Mouse (Mus musculus) neural tube, embryonic 14.5 days (tissue): Measurements from ENCODE around the gene Imp4. TPM values are rescaled to one million over a fixed set of nuclear protein-coding genes. Genes with fewer than 3 reads are reported as not detected.

Experiments used
- ATAC-seq: fragments of 200-750 bp; cut with Nextera tagmentation; 2 replicates; pipeline ENCODE4 v1.8.0; 2017; ENCODE audit warnings: low read depth, mild to moderate bottlenecking, moderate TSS enrichment, moderate library complexity
- H3K27ac ChIP-seq: fragments of 300-500 bp; sonication (generic); 2 replicates; pipeline ENCODE4 v1.5.1; 2014; ENCODE audit warnings: low read depth, mild to moderate bottlenecking, control low read depth, low read length, moderate library complexity, mixed read lengths
- H3K27me3 ChIP-seq: fragments of 300-500 bp; sonication (generic); 2 replicates; pipeline ENCODE4 v1.6.1; 2014; ENCODE audit warnings: low read length; ENCODE audit not compliant: control insufficient read depth, insufficient read depth
- H3K36me3 ChIP-seq: fragments of 300-500 bp; sonication (generic); 2 replicates; pipeline ENCODE4 v1.6.1; 2014; ENCODE audit warnings: low read length, mixed read lengths; ENCODE audit not compliant: control insufficient read depth, insufficient read depth
- H3K4me1 ChIP-seq: fragments of 300-500 bp; sonication (generic); 2 replicates; pipeline ENCODE4 v1.6.1; 2014; ENCODE audit warnings: low read length; ENCODE audit not compliant: control insufficient read depth, insufficient read depth
- H3K4me2 ChIP-seq: fragments of 300-500 bp; sonication (generic); 2 replicates; pipeline ENCODE4 v1.6.1; 2014; ENCODE audit warnings: mild to moderate bottlenecking, low read depth, low read length, control low read depth
- H3K4me3 ChIP-seq: fragments of 300-500 bp; sonication (generic); 2 replicates; pipeline ENCODE4 v1.5.1; 2014; ENCODE audit warnings: low read depth, low read length, control low read depth, mixed read lengths
- H3K9ac ChIP-seq: fragments of 300-500 bp; sonication (generic); replicated peaks from 2 replicates; pipeline ENCODE4 v1.6.1; 2014; ENCODE audit warnings: low read depth, mild to moderate bottlenecking, control low read depth, low read length, mixed read lengths
- H3K9me3 ChIP-seq: fragments of 300-500 bp; sonication (generic); 2 replicates; pipeline ENCODE4 v1.6.1; 2016; ENCODE audit warnings: low read length; ENCODE audit not compliant: control insufficient read depth
- whole genome bisulfite sequencing: fragments of 180-500 bp; shearing (Covaris S2); extraction: QIAGEN DNeasy Blood & Tissue Kit; methylation state at CpG from one replicate; pipeline ENCODE4 v1.1.7; 2014; 5-methylcytosine and 5-hydroxymethylcytosine counted together
- polyA plus RNA-seq: library from polyadenylated mRNA; unstranded; fragments of >200 nt; fragmentation: Nextera tagmentation; extraction: Ambion mirVana; gene quantifications from 2 replicates; pipeline ENCODE4 v1.2.1, GENCODE M21; 2014

The Imp4 gene
- polyA plus RNA-seq, 1 experiment from 2014 or later: 50.9 TPM

GRCm38 (mm10) chr1:34443124-34443523 is 3.5 kb downstream of the Imp4 start:
- Histone ChIP-seq H3K27ac (no peak overlapping the region), H3K36me3 (peaks cover 36% of the 10 kb centered on the region), H3K4me2 (no peak overlapping the region), H3K27me3 (no peaks in the 10 kb centered on the region), H3K9ac (no peak overlapping the region), H3K4me1 (peaks cover 11% of the 10 kb centered on the region), H3K9me3 (no peaks in the 10 kb centered on the region), H3K4me3 (no peak overlapping the region)
- ATAC-seq: no peak
- WGBS: 92% methylated on average over 6 of the region's 6 CpGs

GRCm38 (mm10) chr1:34458431-34458830 is 18.8 kb downstream of the Imp4 start:
- H3K4me1 ChIP-seq: no peaks in the 10 kb centered on the region
- no peaks in the 10 kb centered on the region for H3K36me3 ChIP-seq
- H3K4me2 ChIP-seq: no peak overlapping the region
- H3K9ac ChIP-seq: no peak overlapping the region
- no peak overlapping the region for H3K4me3 ChIP-seq
- no peak for ATAC-seq
- no peak overlapping the region for H3K27ac ChIP-seq
- WGBS: 35% methylated on average over 8 of the region's 8 CpGs
- H3K27me3 ChIP-seq: peaks cover 12% of the 10 kb centered on the region; the same call in 1 of the 2 replicates
- H3K9me3 ChIP-seq: no peaks in the 10 kb centered on the region

DNA sequence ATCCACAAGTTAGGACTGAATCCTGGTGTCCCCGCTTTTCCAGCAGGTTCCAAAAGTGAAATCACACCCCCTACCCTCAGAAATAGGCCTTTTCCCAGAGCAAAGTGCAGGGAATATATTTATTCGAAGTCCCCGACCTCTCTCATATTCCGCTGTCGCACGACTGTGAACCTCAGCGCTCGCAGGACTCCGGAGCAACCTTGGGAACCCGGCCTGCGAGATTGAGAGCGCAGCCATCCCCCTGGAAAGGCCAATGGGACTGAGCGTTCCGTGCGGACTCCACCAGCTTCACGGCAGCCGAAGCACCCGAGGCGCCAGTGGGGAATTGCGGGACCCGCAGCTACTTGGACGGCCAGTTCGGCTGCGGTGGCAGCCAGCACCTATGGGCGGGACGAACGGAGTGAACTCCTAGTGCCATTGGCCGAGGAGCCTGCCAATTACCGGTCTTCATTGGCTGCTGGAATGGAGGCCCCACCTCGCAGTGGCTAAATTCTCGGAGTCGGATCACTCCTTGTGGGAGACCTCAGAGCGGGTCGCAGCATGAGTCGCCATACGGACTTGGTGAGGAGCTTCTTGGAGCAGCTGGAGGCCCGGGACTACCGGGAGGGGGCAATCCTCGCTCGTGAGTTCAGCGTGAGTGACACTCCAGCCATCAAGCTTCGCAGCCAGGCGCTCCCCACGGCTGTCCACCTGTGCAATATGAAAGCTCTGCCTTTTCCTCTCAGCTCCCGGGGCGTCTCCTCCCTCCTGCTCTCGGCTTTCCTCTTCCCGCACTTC is 19.8 kb downstream of the Imp4 start, which contains the start of gene Ptpn18:
Gene Ptpn18 (plus strand): TSS at position 479 of the 777 bp plus-strand sequence.
- H3K27ac ChIP-seq: no peak within 1 kb of the TSS
- peak within 1 kb of the TSS; percentile 36 for H3K4me3 ChIP-seq
- H3K4me2 ChIP-seq: peak within 1 kb of the TSS; percentile 86
- ATAC-seq: peak; percentile 94
- no peaks in the 10 kb centered on the region for H3K9me3 ChIP-seq
- H3K4me1 ChIP-seq: no peaks in the 10 kb centered on the region
- H3K36me3 ChIP-seq: no peaks in the 10 kb centered on the region
- peak within 1 kb of the TSS; percentile 17 for H3K9ac ChIP-seq
- H3K27me3 ChIP-seq: peaks cover 12% of the 10 kb centered on the region; the same call in 1 of the 2 replicates
- WGBS: under 1% methylated on average over 48 of the region's 48 CpGs

GRCm38 (mm10) chr1:34460061-34460441 is 20.4 kb downstream of the Imp4 start:
- Histone ChIP-seq H3K9me3 (no peaks in the 10 kb centered on the region), H3K9ac (peak overlapping the region; percentile 17; the same call in 1 of the 2 replicates), H3K27me3 (peaks cover 12% of the 10 kb centered on the region; the same call in 1 of the 2 replicates), H3K36me3 (no peaks in the 10 kb centered on the region), H3K4me3 (peak overlapping the region; percentile 36), H3K27ac (no peak overlapping the region), H3K4me1 (no peaks in the 10 kb centered on the region), H3K4me2 (peak overlapping the region; percentile 86)
- no peak; the same call in 1 of the 2 replicates for ATAC-seq
- 2% methylated on average over 15 of the region's 15 CpGs for WGBS

- Histone ChIP-seq H3K4me3 (no peak overlapping the region), H3K36me3 (no peaks in the 10 kb centered on the region), H3K27ac (no peak overlapping the region), H3K4me1 (no peaks in the 10 kb centered on the region), H3K4me2 (no peak overlapping the region), H3K9me3 (no peaks in the 10 kb centered on the region), H3K9ac (no peak overlapping the region), H3K27me3 (peaks cover 11% of the 10 kb centered on the region; the same call in 1 of the 2 replicates)
- ATAC-seq: no peak
- WGBS: 18% methylated on average over 6 of the region's 7 CpGs
Observed at GRCm38 (mm10) chr1:34462766-34463165, 23.1 kb downstream of the Imp4 start.

- Histone ChIP-seq H3K9me3 (no peaks in the 10 kb centered on the region), H3K27ac (no peak overlapping the region), H3K27me3 (peaks cover 9% of the 10 kb centered on the region; the same call in 1 of the 2 replicates), H3K4me2 (no peak overlapping the region), H3K36me3 (no peaks in the 10 kb centered on the region), H3K4me3 (no peak overlapping the region), H3K9ac (no peak overlapping the region), H3K4me1 (no peaks in the 10 kb centered on the region)
- ATAC-seq: no peak
- WGBS: 90% methylated on average over 8 of the region's 8 CpGs
Observed at GRCm38 (mm10) chr1:34464310-34464817, 24.7 kb downstream of the Imp4 start.

DNA sequence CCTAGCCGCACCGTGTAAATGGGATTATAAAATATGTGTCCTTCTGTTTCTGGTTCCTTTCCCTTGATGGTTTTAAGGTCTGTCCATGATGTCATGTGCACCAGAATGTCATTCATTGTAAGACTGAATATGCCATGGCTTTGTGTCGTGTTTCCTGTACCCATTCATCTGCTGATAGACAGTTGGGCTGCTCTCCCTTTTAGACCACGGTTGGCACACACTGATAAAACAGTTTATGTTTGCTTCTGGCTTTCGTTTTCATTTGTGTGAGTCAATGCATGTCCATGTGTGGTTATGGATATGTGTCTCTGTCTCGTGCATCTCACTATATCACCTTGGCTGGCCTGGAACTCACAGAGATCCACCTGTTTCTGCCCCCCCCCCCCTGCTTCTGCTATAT is 25.8 kb downstream of the Imp4 start:
- WGBS: 88% methylated on average over 6 of the region's 6 CpGs
- no peak for ATAC-seq

DNA sequence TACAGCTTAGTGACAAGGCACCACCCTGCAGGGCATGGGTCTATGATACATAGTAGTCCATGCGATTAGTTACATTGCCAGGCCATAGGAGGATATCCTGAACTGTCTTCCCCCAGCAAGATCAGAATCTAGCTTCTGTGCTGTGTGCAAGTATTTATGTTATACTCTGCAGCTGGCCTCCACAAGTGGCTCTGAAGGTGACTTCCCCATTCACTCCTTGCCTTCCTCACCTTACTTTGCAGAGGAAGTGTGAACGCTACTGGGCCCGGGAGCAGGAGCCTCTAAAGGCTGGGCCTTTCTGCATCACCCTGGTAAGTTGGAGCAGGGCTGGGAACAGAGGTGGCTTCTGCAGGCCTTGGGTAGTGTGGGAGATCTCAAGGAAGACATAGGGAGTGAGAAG is 28.4 kb downstream of the Imp4 start:
- Histone ChIP-seq H3K9ac (no peak overlapping the region), H3K27me3 (peaks cover 14% of the 10 kb centered on the region), H3K9me3 (no peaks in the 10 kb centered on the region), H3K4me3 (no peak overlapping the region), H3K4me1 (no peaks in the 10 kb centered on the region), H3K36me3 (no peaks in the 10 kb centered on the region), H3K4me2 (no peak overlapping the region), H3K27ac (no peak overlapping the region)
- no peak for ATAC-seq
- WGBS: 64% methylated on average over 3 of the region's 3 CpGs

More for the DNA sequence above, 25.8 kb downstream of the Imp4 start:
- no peak overlapping the region for H3K27ac ChIP-seq
- H3K27me3 ChIP-seq: peaks cover 4% of the 10 kb centered on the region; the same call in 1 of the 2 replicates
- H3K4me3 ChIP-seq: no peak overlapping the region
- no peak overlapping the region for H3K4me2 ChIP-seq
- no peaks in the 10 kb centered on the region for H3K36me3 ChIP-seq
- no peaks in the 10 kb centered on the region for H3K9me3 ChIP-seq
- H3K9ac ChIP-seq: no peak overlapping the region
- no peaks in the 10 kb centered on the region for H3K4me1 ChIP-seq

- H3K27ac ChIP-seq: no peak overlapping the region
- H3K4me3 ChIP-seq: no peak overlapping the region
- H3K4me1 ChIP-seq: no peaks in the 10 kb centered on the region
- H3K36me3 ChIP-seq: no peaks in the 10 kb centered on the region
- peaks cover 16% of the 10 kb centered on the region for H3K27me3 ChIP-seq
- WGBS: 70% methylated on average over 4 of the region's 4 CpGs
- no peak for ATAC-seq
- H3K9ac ChIP-seq: no peak overlapping the region
- no peaks in the 10 kb centered on the region for H3K9me3 ChIP-seq
- H3K4me2 ChIP-seq: no peak overlapping the region
Observed at GRCm38 (mm10) chr1:34468500-34468899, 28.8 kb downstream of the Imp4 start.
